Mouse (Mus musculus): Measurements from ENCODE around the gene Cd40. TPM values are rescaled to one million over a fixed set of nuclear protein-coding genes. Genes with fewer than 3 reads are reported as not detected.

The Cd40 gene
- polyA plus RNA-seq, 1 experiment from 2014 or later: 6.5 TPM

DNA sequence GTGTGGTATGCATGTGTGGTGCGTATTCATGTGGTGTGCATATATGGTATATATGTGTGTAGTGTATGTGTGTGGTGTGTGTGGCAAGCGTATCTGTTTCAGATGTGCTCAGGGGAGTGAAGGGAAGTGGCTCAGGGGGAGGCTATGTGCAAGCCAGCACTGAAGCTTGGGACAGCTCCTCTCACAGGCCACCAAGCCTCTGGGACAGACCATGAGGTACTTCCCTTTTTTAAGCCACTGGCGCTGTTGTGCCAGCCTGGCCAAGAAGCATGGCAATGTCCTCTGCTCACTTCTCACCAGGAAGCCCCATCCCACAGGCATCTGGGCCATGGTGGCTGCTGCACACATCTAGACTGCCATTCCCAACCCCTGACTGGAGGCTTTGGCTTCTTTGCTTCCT lies 47.5 kb downstream of the Cd40 start:
- H3K36me3 ChIP-seq (ENCODE audit: inconsistent target): no peaks in the 10 kb centered on the region
- H3K27ac ChIP-seq: no peak overlapping the region
- H3K79me2 ChIP-seq (ENCODE audit: inconsistent target): no peaks in the 10 kb centered on the region
- WGBS (ENCODE audit: missing documents): 42% methylated on average over 3 of the region's 3 CpGs
- no peak overlapping the region for H3K4me3 ChIP-seq (ENCODE audit: inconsistent target)

DNA sequence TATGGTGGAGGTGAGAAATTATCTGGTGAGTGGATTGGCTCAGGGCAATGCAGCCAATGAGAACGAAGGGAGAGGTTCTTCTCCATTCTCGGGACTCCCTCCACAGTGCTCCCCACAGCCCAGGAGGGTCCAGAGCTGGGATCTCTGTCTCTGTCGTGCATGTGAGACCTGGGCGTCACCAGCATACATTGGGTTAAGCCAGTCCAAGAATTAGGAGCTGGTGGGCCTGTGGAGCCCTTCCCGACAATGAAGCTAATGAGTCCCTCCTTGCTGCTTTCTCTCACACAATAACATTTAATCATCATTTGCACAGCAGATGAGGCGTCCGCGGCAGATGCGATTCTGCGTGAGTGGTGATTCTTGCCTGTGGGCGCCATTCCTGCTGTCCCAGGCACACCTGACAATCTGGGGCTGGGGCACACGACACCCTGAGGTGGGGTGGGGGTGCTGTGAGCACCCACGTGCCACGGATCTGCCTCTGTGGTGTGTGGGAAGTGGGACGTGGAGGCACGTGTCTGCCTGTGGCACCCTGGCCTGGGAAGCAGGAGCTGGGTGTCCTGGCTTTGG lies 50.2 kb downstream of the Cd40 start:
- Histone ChIP-seq H3K79me2 (ENCODE audit: inconsistent target) (no peaks in the 10 kb centered on the region), H3K36me3 (ENCODE audit: inconsistent target) (no peaks in the 10 kb centered on the region), H3K27ac (no peak overlapping the region), H3K4me3 (ENCODE audit: inconsistent target) (no peak overlapping the region)
- 81% methylated on average over 15 of the region's 16 CpGs for WGBS (ENCODE audit: missing documents)

DNA sequence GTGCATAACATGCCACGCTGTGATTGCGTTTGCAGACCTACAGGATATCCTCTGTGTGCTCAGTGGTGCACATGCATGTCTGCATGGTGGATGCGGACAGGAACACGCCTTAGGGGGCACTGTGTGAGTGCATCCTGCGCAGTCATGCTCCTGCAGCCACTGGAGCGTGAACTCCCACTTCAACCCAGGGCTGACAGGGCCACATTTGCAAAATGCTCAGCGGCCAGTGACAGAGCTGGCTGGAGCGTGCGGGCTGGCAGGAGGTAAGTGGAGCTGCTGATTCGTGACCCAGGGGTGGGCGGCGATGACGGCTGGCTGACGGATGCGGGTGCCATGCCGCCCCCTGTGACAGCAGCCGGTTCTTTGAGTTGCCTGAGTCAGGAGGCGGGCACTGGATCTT lies 51.2 kb downstream of the Cd40 start:
- H3K79me2 ChIP-seq (ENCODE audit: inconsistent target): no peaks in the 10 kb centered on the region
- no peaks in the 10 kb centered on the region for H3K36me3 ChIP-seq (ENCODE audit: inconsistent target)
- no peak overlapping the region for H3K4me3 ChIP-seq (ENCODE audit: inconsistent target)
- WGBS (ENCODE audit: missing documents): 33% methylated on average over 18 of the region's 18 CpGs
- no peak overlapping the region for H3K27ac ChIP-seq

DNA sequence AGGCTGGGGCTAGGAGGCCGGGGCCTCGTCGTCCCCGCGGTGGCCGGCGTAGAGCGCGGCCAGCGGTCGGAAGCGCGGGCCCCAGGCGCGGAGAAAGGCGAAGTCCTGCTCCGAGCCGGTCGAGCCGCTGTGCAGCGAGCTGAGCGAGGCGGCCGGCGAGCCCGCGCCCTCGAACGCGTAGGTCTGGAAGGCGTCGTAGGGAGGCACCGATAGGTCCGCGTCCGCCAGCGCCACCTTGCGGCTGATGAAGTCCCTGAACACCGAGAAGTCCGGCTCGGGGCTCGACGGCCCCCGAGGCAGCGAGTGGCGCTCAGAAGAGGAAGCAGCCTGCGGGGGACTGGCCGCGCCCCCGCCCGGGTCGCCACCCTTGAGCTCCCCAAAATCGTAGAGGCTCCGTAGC lies 56.7 kb downstream of the Cd40 start:
- no peaks in the 10 kb centered on the region for H3K36me3 ChIP-seq (ENCODE audit: inconsistent target)
- no peaks in the 10 kb centered on the region for H3K79me2 ChIP-seq (ENCODE audit: inconsistent target)
- H3K27ac ChIP-seq: no peak overlapping the region
- WGBS (ENCODE audit: missing documents): 1% methylated on average over 53 of the region's 54 CpGs
- H3K4me3 ChIP-seq (ENCODE audit: inconsistent target): no peak overlapping the region

DNA sequence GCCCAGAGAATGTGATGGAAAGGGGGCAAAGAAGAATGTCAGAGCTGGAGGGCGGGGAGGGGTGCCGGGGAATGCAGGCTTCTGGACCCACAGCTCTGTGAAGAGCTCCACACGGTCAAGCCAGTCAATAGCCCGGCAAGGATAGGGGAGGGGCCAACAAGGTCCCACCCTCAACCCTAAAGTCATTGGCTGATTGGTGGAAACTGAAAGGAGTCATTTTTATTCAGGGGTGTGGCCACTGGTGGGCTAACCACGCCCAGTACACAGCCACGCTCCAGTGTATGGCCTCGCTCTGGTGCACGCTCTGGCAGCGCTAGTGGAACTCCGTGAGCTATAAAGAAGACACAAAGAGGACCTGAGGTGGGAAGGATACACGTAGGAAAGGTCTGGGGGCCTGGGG lies 58.3 kb downstream of the Cd40 start:
- Histone ChIP-seq H3K36me3 (ENCODE audit: inconsistent target) (no peaks in the 10 kb centered on the region), H3K27ac (no peak overlapping the region), H3K79me2 (ENCODE audit: inconsistent target) (no peaks in the 10 kb centered on the region), H3K4me3 (ENCODE audit: inconsistent target) (no peak overlapping the region)
- WGBS (ENCODE audit: missing documents): 31% methylated on average over 11 of the region's 11 CpGs

DNA sequence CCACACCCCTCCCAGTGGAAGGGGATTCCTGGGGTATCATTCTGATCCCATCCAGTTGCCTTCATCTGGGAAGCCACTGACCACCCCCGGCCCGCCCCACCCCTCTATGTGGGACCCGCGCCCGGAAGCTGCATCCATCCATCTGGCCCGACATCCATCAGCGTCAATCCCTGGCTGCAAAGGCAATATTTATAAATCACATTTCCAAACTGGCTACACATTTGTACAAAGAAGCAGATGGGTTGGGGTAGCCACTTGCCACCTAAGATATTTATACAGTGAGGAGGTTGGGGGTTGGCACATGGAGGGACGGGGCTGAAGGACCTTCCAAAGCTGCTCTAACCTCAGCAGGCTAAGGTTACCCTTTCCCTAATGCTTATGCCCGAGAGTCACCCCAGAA lies 65.3 kb downstream of the Cd40 start:
- WGBS (ENCODE audit: missing documents): 80% methylated on average over 9 of the region's 9 CpGs
- H3K4me3 ChIP-seq (ENCODE audit: inconsistent target): no peak overlapping the region
- H3K27ac ChIP-seq: no peak overlapping the region
- no peaks in the 10 kb centered on the region for H3K79me2 ChIP-seq (ENCODE audit: inconsistent target)
- no peaks in the 10 kb centered on the region for H3K36me3 ChIP-seq (ENCODE audit: inconsistent target)

DNA sequence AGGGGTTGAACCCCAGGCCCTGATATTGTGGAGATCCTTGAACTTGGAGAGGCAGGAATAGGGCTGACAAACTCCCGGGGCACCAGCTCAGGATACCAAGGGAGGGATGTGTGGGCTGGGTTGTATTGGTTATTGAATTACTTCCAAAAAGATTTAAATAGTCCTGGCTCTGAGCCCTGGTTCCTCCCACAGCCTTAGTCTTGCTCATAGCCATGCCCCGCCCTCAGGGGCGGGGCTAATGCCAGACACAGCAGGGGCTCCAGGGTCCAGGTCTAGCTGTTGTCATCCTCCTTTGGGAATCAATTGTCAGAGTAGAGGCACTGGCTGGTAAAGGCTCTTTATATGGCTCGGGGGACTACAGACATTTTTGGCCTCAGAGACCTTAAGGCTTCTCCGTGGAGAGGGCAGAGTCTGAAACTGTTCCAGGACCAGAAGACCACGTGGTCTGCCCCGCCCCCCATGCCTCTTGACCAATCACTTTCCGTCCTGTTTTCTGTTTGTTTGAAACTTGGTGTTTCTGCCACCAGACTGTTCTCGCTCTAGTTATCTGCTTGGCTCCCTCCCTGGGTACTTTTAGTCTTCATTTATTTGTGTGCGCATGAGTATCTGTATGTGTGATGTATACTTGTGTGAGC lies 65.9 kb downstream of the Cd40 start:
- Histone ChIP-seq H3K4me3 (ENCODE audit: inconsistent target) (no peak overlapping the region), H3K27ac (no peak overlapping the region), H3K36me3 (ENCODE audit: inconsistent target) (no peaks in the 10 kb centered on the region), H3K79me2 (ENCODE audit: inconsistent target) (no peaks in the 10 kb centered on the region)
- 30% methylated on average over 10 of the region's 10 CpGs for WGBS (ENCODE audit: missing documents)

Other genes with a start within 250 kb of the Cd40 start
- gene Zswim1, start 232.9 kb upstream of the Cd40 start, polyA plus RNA-seq (2018): 4.8 to 5.4 TPM (median 5.2 TPM) in 3 replicates
- gene Spata25, start 227.1 kb upstream of the Cd40 start, polyA plus RNA-seq (2018): 0.80 TPM in 1 of 3 replicates, not detected in the others
- 1,416 to 1,739 TPM (median 1,652 TPM) in 3 replicates for gene Ctsa, start 222.8 kb upstream of the Cd40 start, polyA plus RNA-seq (2018)
- gene Neurl2, start 222.2 kb upstream of the Cd40 start, polyA plus RNA-seq (2018): 3.9 to 17.8 TPM (median 7.7 TPM) in 3 replicates
- gene Pltp, start 197.9 kb upstream of the Cd40 start, polyA plus RNA-seq (2018): 538 to 865 TPM (median 584 TPM) in 3 replicates
- 14.5 to 26.1 TPM (median 19.1 TPM) in 3 replicates for gene Pcif1, start 176.3 kb upstream of the Cd40 start, polyA plus RNA-seq (2018)
- 6.8 to 9.1 TPM (median 7.0 TPM) in 3 replicates for gene Zfp335, start 143.9 kb upstream of the Cd40 start, polyA plus RNA-seq (2018)
- 0.22 to 2.2 TPM (median 0.77 TPM) in 3 replicates for gene Mmp9, start 114.8 kb upstream of the Cd40 start, polyA plus RNA-seq (2018)
- gene Slc12a5, start 94.8 kb upstream of the Cd40 start, polyA plus RNA-seq (2018): not detected in 3 replicates
- gene Ncoa5, start 20.8 kb upstream of the Cd40 start, polyA plus RNA-seq (2018): 20.5 to 27.6 TPM (median 25.1 TPM) in 3 replicates
- not detected in 3 replicates for gene 1700025C18Rik, start 35.1 kb downstream of the Cd40 start, polyA plus RNA-seq (2018)
- gene Cdh22, start 179.2 kb downstream of the Cd40 start, polyA plus RNA-seq (2018): not detected in 3 replicates
- 29.3 to 58.1 TPM (median 53.2 TPM) in 3 replicates for gene Slc35c2, start 232.2 kb downstream of the Cd40 start, polyA plus RNA-seq (2018)

All from macrophage (primary cell).